Mouse (Mus musculus) urinary bladder, adult 2 months (tissue): ENCODE results near the gene Mapkapk3. TPM values are rescaled to one million over a fixed set of nuclear protein-coding genes. Genes with fewer than 3 reads are reported as not detected.

Experiments
- DNase-seq: peaks from one replicate; pipeline ENCODE4 v3.0.0; 2022; ENCODE audit warnings: low spot score
- polyA plus RNA-seq: library from polyadenylated mRNA; depleted of rRNA; stranded (reverse); fragments of >200 nt; gene quantifications from 2 replicates; pipeline ENCODE4 v1.2.3, GENCODE M21; 2012

The Mapkapk3 gene
- polyA plus RNA-seq, 1 experiment = 54.4 TPM

DNA sequence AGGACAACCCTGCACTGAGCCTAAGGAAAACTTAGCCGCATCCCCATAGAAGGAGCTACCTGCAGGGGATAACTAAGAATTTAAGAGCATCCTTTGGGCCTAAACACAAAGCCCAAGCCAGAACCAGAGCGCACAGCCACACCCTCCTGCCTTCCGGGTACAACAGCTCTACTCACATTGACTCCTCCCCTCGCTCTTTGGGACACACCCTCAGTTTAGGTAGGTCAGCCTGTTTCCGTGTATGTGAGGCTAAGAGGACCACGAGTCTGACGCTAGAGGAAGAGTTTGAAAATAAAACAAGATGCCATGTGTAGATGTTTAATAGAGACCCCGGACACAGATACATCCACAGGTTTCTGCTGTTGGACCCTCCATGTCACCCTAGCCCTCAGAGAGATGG lies 966 bp downstream of the Mapkapk3 start:
- DNase-seq = no peak

DNA sequence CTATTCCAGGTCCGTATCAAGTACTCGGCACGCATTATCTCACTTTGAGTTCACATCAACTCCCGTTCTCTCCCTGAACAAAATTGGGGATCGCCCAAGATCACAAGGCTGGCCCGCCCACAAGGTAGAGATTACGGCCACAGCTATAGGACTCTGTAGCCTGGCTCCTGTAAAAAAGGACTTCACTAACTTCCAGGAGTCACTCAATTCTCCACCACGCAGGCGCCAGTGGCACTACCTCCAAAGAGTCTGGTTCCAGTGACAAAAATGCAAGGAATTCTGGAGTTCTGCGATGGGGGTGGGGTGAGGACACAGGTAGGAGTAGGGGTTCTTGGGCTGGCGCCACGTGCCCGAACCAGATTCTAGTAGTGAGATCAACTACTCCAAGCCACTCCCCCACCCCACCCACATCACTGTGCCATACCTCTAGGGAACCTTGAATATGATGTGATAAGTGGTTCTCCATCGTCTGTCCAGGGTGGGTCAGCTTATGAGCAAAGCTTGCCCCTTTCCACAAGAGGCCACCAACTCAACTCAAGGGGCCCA lies 1.5 kb downstream of the Mapkapk3 start:
- no peak for DNase-seq

DNA sequence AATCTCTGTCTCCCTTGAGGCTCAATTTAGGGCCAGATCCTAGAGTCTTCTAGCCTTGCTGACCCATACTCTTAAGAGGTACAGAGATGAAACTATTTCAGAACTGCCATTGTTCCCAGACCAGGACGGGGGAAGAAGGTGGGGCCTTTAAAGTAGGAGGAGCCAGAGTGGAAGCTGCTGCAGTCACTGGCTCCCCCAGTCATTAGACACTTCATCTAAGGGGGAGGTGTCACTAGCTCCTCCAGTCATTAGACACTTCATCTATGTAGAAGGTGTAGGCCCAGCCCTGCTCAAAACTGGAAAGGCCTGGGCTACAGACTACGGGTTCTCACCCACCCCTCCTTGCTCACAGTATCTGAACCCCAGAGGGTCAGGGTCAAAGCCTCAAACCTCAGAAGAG lies 2.4 kb downstream of the Mapkapk3 start:
- DNase-seq = no peak

DNA sequence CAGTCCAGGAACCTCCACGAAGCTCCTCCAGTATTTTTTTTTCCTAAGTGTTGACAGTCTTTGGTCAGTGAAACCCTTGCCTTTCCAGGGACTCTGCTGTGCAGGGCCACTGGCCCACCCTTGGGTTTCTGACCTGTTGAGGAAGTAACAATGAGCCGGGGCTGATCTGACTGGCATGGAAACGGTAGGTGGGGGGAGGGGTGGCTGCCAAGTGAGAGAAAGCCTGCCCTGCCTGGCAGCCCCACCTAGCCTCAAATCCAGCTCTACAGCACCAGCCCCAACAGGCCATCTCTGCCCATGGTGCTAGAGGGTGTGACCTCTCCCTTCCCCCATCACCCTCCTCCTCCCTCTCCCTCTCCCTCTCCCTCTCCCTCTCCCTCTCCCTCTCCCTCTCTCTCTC lies 4.7 kb downstream of the Mapkapk3 start:
- DNase-seq = no peak

DNA sequence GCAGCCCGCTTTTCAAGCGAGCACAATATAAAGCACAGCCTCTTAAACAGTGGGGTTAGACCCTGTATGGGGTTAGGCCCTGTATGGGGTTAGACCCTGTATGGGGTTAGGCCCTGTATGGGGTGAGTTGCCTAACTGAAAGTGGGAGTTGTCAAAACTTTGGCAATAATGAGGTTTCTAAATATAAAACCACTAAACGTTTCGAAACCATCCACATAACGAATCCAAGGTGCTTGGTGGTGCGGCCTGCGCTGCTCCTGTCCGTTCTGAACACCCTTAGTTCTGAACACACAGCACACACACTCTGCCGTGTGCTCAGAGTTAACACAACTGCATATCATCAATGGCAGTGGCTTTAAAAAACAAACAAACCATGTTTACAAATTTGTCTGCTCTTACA lies 6.7 kb downstream of the Mapkapk3 start:
- DNase-seq = no peak

DNA sequence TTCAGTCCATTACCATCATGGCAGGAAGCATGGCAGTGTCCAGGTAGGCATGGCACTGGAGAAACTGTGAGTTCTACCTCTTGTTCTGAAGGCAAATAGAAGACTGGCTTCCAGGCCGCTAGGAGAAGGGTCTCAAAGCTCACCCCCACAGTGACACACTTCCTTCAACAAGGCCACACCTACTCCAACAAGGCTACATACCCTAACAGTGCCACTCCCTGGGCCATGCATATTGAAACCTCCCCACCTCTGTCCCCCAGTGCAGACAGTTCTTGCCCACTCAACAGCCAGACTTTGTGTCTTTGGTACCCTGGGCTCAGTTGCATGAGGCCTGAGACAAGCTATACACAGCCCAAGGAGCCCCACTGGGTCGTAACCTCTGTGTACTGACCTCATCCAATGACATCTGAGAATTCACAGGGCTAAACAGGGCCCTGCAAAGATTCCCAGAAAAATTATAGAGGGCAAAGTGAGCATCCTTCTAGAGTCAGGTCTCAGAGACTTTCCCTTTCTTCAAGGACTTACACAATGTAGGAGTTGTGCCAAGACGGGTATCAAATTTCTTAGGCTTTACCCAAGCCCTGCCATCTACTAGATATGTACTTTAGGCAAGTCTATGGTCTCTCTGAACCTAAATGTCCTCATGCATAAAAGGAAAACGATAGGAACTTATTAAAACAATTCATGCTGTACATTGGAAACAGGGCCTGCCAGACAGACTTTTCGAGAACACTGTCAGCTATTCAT lies 8.3 kb downstream of the Mapkapk3 start:
- DNase-seq = no peak

DNA sequence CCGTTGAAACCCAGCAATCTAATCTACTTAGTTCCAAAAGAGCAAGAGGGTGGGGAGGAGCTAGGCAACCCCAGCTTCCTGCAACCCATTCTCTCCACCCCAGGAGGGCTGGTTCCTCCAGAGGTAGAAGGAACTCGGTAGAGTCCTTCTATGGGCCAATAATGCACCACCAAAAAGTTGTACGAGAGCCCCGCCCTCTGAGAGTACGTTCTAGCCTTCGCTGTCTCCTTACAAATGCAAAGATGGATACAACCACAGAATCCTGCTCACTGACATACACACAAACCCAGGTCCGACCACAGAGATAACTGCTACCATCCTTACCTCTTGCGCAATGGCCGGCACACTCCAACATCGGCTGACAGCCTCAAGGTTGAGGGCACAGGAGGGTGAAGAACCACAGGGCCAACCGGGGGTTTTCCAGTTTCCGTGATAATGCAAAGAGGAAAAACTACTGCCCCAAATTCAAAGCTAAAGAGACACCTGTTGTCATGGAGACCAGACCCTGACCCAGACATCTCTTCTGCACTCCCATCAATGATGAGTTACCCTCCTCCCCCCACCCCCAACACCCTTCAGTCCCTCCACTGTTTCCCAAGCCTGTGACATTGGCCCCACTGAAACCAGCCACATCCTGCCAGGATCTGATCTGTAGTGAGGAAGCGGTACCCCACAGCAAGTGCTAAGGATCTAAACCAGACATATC lies 9.2 kb downstream of the Mapkapk3 start:
- DNase-seq = no peak

DNA sequence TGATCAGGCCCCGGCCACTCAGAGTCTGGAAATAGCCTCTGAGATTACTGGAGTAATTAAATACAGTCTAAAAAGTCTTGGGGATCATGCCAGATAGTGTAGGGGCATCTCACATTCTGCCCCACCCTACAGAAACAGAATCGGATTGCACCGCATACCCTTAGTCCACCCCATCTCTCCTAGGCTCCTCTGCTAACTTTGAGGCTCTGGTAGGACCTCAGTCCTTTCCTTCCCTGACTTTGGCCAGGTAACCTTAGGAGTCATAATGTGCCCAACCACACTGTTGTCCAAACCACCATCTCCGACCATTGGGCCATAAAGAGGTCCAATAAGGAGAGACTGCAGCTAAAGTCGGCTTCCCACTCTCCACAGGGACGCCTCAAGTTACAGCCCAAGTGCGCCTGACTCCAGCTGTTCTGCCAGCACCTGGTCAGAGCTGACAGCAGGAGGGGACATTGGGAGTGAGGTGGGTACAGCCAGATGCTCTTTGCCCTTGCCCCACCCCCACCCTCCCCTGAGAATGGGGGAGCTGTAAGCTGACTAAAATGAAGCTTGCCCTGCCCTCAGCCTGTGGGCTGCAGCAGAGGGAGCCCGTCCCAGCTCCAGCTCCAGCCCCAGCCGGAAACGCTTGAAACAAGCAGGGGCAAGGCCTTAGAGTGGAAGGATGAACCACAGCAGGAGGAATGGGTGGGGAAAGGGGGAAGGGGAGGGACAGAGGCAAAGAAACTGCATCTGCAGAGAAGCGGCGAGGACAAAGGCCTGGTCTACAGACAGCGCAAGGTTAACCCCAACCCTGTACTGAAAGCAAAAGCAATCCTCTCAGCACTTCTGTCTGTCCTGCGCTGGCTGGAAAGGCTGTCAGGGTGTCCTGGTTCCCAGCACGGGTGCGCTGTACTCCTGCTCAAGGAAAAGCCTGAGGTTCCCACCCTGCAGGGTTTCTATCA lies 10.0 kb downstream of the Mapkapk3 start:
- no peak for DNase-seq

DNA sequence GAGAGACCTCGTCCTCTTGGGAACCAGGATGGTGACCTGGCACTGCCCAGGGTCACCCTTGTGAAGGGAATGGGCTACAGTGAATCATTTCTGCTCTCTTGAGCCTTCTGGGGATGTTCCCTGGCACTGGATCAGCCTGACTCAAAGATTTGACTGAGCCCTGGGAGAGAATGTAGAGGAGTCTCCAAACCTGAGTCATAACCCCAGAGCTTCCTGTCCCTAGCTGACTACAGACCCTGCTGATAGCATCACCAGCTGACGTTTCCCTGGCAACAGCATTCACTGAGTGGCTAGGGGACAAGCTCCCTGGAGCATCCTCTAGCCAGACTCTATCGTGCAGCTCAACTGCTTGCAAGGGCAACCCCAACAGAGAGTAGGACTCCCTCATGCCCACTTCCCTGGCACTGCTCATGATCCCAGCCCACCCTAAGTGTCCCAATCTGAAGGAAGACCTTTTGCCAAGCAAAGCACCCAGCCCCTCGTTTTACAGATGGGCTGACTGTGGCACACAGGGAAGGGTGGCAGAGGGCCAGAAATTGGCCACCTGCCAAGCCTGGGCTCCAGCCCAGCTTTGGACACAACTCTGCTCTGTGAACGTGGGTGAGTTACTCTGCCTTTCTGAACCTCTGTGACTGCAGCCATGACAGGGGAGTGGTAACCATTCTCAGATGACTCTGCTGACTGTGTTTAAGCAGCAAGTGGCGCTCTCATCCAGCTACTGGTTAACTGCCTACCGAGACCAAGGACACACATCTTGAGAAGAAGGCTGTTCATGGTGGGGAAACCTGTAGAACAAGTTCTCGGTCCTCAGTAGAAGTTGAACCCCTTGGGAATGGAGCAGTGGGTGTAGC lies 10.9 kb downstream of the Mapkapk3 start:
- no peak for DNase-seq

DNA sequence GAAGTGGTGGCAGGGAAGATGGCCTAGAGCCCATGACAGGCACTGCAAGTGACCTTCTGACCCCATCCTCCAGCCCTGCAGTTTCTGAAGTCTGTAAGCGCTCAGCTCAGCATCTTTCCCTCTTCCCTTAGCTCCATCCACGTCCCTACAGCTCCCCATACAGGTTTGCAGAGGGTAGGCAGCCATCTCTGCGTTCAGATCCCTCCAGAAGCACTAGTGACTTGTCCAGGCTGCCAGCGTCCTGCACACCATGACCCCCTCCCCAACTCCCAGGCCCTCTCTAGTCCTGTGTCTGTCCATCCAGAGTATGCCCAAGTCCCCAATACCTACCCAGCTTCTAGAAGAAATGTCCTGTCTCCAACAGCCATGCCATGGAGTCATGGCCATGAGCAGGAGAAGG lies 11.6 kb downstream of the Mapkapk3 start:
- no peak for DNase-seq

DNA sequence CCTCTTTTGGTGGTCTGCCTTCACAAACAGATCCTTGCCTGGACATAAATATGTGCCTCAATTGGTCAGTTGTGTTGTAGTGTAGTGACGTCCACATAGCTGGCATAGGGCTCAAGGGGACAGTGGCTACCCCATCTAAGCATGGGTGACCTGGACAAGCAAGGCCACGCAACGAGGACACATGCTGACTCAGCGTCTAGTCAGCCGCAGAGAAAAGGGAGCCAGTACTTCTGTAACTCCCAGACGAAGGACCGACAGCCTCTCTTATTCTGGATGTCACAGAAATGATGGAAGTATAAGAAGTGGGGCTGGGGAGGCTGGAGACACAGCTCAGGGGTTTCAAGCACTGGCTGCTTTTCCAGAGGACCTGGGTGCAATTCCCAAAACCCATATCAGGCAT lies 12.1 kb downstream of the Mapkapk3 start:
- no peak for DNase-seq

DNA sequence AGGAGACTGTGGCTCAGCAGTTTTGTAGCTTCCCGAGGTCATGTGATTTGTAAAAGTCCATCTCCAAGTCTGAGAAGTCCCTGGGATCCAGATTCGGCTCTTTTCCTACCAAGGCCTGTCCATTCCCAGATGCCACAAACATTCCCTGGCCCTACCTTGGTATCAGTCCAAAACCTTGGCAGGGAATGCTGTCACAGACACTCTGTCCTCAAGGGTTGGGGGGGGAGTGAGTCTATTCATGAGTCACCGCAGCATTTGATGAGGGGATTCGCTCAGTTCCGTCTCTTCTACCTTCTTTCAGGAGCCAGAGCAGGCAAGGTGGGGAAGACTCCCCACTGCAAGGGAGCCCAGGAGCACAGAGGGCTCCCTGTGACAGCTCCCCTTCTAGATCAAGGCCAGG lies 14.0 kb downstream of the Mapkapk3 start:
- DNase-seq = no peak

DNA sequence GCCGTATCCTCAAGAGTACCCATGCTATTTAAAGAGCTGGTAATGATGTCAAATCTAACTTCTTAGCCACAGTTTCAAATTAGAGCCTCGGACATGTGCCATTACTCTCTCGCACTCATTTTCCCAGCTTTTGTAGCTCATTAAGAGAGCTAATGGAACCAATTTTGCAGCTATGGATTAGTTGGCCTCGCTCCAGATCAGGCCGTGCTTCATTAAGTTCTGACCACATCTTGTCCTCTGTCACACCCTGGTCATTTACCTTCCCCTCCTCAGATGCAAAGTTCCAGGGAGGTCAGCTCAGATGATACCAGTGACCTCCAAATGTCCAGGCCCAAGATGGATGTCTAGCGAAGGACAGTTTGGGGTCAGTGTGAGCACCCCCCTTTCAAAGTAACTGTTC lies 14.9 kb downstream of the Mapkapk3 start:
- no peak for DNase-seq

DNA sequence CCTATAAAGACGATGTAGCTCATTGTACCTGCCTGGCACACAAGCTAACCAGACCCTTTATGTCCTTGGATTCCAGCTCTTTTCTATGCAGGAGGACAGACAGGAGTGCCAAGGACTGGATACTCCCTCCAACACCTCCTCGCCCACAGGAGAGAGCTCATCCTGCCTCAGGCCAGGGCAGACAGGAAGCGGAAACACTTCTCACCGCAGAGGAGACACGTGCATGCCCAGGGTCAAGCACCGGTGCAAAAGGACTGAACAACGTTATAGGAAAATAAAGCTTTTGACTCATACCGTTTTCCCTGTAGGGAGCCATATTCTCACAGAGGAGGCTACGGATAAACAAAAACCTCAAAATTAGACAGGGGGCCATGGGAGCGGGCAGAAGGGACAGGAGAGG lies 16.5 kb downstream of the Mapkapk3 start:
- no peak for DNase-seq

DNA sequence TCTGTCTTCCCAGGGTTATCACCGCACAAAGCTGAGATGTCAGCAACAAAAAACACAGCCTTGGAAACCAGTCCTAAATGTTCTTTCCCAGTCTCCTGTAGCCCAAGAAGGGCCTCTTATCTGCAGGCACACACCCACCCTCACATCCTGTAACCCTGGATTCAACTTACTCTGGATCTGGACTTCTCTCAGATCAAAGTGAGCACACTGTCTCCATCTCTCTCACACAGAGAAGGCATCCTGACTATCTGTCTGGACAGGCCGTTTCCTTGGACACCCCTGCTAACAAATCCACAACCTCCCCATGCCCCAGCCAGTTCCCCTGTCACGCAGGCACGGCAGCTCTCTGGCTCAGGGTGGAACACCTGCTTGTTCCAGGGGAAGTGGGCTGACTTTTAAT lies 17.4 kb downstream of the Mapkapk3 start:
- no peak for DNase-seq

DNA sequence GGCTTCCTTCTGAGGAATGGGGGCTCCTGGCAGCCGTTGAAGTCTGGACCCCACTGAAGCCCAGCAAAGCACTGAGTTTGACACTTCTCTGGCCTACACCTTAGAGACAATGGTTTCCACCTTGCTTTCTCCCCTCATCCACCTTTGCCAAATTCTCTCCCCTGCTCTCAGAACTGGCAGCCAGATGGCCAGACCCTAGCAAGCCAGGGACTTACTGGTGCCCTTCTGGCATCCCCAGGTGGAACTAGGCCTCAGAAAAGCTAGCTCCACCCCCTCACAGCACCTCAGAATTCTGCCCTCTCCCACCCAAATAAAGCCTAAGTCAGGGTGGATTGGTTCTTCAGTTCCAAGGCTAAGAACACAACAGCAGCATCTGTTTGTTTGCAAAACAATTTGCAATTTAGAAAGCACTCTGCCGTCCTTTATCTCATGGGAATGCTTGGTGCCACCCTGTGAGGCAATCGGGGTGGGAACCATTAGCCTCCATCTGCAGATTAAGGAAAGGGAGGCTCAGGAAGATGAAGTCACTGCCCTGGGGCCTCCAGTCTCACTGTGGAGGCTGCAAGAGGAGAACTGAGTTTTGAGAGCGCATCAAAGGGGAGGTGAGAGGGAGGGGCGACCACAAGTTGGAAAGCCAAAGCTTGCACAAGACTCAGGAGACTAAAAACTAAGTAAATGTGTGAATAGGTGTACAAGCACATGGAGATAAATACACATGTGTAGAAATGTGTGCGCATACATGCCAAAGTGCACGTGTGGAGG lies 18.3 kb downstream of the Mapkapk3 start:
- no peak for DNase-seq

DNA sequence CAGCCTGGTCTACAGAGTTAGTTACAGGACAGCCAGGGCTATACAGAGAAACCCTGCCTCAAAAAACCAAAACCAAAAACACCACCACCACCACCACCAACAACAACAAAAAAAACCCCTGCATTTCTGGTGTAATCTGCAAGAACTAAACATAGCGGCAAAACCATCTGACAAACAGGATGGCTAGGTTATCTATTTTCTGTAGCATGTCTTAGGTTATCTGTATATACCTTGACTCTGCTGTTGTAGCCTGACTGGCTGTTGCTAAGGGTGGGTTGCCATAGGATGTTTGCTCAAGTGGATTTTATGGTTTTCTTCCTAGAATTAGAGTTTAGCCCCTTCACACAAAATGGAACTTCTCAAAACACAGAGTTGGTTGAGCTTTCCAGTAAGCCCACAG lies 19.9 kb downstream of the Mapkapk3 start:
- DNase-seq = no peak

DNA sequence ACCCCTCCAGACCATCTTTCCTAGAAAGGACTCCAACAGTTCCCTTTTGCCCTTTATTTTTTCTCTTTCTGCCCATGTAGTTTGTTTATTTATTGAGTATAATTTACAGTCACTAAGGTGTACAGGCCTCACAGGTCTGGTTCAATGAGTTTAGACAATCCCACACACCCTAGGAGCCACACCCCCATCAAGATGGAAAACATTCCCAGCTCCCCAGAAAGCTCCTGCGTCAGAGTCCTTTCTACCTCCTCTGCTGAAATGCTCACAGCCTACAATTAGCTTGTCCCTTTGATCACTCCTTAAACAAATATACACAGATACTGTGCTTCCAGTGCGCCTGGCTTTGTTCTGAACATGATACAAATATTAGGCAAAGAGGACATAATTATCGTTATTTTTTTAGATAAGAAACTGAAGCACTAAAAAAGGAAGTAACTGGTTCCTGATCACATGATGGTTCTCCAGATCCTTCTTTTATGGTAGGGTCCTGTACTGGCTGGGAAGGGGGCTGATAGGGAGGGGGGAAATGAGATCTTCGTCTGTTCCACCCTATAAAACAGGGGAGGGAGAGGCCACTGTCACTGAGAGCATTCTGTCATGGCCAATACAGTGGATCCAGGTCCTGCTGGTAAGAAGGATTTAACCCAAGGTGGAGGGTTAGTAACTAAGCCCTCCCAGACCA lies 21.8 kb downstream of the Mapkapk3 start:
- no peak for DNase-seq

DNA sequence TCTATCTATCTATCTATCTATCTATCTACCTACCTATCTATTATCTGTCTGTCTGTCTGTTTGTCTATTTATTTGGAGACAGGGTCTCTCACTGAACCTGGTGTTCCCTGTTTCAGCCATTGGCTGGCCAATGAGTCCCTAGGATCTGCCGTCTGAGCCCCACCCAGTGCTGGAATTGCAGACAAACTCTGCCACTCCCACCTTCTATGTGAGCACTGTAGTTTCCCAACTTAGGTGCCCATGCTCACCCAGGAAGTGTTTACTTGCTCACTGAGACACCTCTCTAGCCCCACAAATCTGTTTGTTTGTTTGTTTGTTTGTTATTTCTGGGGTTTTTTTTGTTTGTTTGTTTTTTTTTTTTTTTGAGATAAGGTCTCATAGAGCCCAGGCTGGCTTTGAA lies 22.6 kb downstream of the Mapkapk3 start:
- no peak for DNase-seq

DNA sequence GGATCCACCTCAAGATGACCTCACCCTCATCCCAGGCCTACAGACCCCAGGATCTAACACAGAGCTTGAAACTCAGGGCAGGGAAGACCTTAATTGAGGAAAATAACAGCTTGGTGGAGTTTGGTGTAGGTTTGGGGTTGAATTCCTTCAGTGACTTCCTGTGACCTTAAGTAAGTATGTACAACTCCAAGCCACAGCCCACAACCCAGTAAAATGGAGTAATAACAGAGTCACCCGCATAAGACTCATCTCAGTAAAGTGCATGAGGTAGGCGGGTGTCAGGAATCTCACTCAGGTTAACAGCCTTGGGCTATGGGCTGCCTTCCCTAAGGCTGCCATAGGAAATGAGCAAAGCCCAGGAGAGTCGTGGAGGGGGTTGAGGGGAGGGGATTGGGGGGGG lies 24.9 kb downstream of the Mapkapk3 start:
- DNase-seq = no peak
